Mouse (Mus musculus): Measurements from ENCODE around the gene Myo18a. TPM values are rescaled to one million over a fixed set of nuclear protein-coding genes. Genes with fewer than 3 reads are reported as not detected.

Myo18a gene
- polyA plus RNA-seq, 2 experiments: 42.9 to 43.5 TPM

DNA sequence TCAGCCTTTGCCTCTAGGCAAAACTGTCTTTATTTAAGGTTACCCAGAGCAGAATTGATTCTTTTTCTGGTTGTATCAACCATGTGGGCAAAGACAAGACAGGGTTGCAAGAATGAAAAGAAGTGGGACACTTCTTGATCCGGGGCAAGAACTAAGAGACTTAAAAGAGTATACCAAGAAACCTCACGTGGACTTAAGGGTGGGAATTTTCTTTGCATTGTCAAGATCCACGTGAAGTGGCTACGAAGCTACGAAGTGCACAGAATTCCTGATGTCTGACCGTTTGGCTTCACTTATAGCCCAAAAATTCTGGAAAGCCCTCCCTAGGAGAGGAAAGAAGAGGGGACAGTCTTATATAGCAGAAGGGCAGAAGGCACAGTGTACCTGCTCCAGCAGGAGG is 130.2 kb downstream of the Myo18a start:
- Histone ChIP-seq H3K27ac (replicated peaks; ENCODE audit: low read depth, low read length) (0 out of 2 replicates have a peak overlapping the region, but pooled peaks have one; percentile 22), H3K4me2 (replicated peaks; ENCODE audit: low read depth, low read length, severe bottlenecking) (no peak overlapping the region)
- WGBS: 41% methylated on average over 6 of the region's 6 CpGs

DNA sequence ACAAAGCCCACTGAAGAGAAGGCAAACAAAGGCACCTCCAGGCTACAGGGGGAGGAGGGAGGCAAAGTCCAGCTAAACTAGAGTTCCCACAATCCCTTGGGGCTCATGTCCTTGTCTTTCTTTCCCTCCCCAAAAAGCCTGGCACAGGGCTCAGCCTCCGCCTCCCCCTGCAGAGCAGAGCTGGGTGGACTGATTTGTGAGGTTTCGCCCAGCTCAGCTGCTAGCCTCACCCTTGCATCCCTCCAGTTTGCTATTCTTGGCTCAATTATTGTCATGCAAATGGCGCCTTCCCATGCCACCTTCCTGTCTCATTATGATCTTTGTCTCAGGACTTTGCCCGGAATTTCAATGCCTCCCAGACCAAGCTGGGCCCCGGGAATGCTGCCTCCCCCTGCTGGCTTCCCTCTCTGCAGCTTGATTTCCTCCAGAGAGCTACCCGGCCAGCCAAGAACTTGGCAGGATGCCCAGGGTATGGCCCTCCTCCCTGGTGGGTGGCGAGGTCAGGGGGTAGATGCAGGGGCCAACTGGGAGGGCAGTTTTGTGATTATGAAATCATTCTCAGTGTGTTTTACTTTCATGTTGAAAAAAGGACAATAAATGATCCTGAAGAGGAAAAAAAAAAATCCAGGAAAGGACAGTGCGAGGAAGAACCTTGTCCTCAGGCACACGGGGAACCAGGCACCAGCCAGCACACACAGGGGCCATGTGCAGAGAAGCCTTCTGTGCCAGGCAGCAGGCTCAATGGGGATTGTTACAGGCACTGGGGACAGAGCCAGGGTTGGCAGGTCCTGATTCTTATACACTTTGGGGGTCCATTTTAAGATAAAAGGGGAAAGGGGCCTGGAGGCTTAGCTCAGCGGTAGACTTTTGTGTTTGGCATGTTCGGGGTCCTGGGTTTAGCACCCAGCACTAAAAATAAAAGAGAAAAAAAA is 131.0 kb downstream of the Myo18a start, which contains the start of gene Pipox:
Pipox (minus strand) TSS at position 310 of the 932 bp plus-strand sequence.
- Histone ChIP-seq H3K27me3 (ENCODE audit: control insufficient read depth, insufficient read depth, low read length) (peaks cover 23% of the 10 kb centered on the region; the same call in 1 of the 2 replicates), H3K4me3 (replicated peaks; ENCODE audit: low read length) (no peak within 1 kb of the TSS), H3K4me1 (ENCODE audit: control insufficient read depth, insufficient read depth, low read length) (peaks cover 13% of the 10 kb centered on the region), H3K36me3 (ENCODE audit: control insufficient read depth, insufficient read depth, low read length) (no peaks in the 10 kb centered on the region), H3K27ac (replicated peaks; ENCODE audit: low read depth, low read length) (0 out of 2 replicates have a peak within 1 kb of the TSS, but pooled peaks have one; percentile 22), H3K9ac (ENCODE audit: low read depth, low read length, severe bottlenecking) (no peak within 1 kb of the TSS), H3K4me2 (replicated peaks; ENCODE audit: low read depth, low read length, severe bottlenecking) (0 out of 2 replicates have a peak within 1 kb of the TSS, but pooled peaks have one; percentile 11), H3K9me3 (ENCODE audit: control insufficient read depth, low read length) (no peaks in the 10 kb centered on the region)
- no peak for TF ChIP-seq POLR2A (IDR thresholded peaks at IDR 0.05; ENCODE audit: borderline replicate concordance, extremely low read depth, insufficient read depth, insufficient read length)
- ATAC-seq (ENCODE audit: low FRiP score, low read depth): peak; percentile 65
- 15% methylated on average over 11 of the region's 11 CpGs for WGBS
- DNase-seq (ENCODE audit: low spot score): peak; percentile 74

More for the DNA sequence above, 130.2 kb downstream of the Myo18a start:
- no peak overlapping the region for H3K9ac ChIP-seq (ENCODE audit: low read depth, low read length, severe bottlenecking)
- no peak for TF ChIP-seq POLR2A (IDR thresholded peaks at IDR 0.05; ENCODE audit: borderline replicate concordance, extremely low read depth, insufficient read depth, insufficient read length)
- no peak overlapping the region for H3K4me3 ChIP-seq (replicated peaks; ENCODE audit: low read length)
- H3K27me3 ChIP-seq (ENCODE audit: control insufficient read depth, insufficient read depth, low read length): peaks cover 18% of the 10 kb centered on the region; the same call in 1 of the 2 replicates
- ATAC-seq (ENCODE audit: low FRiP score, low read depth) (no peak), DNase-seq (ENCODE audit: low spot score) (no peak)
- H3K4me1 ChIP-seq (ENCODE audit: control insufficient read depth, insufficient read depth, low read length): peaks cover 13% of the 10 kb centered on the region
- H3K9me3 ChIP-seq (ENCODE audit: control insufficient read depth, low read length): no peaks in the 10 kb centered on the region
- H3K36me3 ChIP-seq (ENCODE audit: control insufficient read depth, insufficient read depth, low read length): no peaks in the 10 kb centered on the region

DNA sequence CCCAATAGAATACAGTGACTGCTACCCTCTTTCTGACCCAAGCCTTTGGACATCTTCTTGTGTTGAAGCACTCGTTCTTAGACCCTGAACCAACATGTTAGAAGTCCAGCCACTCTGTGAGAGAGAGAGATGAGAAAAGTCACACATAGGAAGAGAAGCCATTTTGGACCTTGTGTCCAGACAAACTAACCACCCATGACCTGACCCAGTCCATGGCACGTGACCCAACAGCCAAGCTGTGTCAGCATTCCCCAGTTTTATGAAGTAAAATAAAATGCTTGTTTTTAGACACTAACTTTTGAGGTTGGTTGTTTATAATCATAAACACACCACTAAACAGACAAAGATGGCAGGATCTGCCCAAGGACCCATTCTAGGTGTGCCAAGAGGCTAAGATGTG is 131.9 kb downstream of the Myo18a start:
- Histone ChIP-seq H3K4me2 (replicated peaks; ENCODE audit: low read depth, low read length, severe bottlenecking) (no peak overlapping the region), H3K27me3 (ENCODE audit: control insufficient read depth, insufficient read depth, low read length) (peaks cover 23% of the 10 kb centered on the region; the same call in 1 of the 2 replicates), H3K4me3 (replicated peaks; ENCODE audit: low read length) (no peak overlapping the region), H3K9ac (ENCODE audit: low read depth, low read length, severe bottlenecking) (no peak overlapping the region), H3K27ac (replicated peaks; ENCODE audit: low read depth, low read length) (no peak overlapping the region), H3K36me3 (ENCODE audit: control insufficient read depth, insufficient read depth, low read length) (no peaks in the 10 kb centered on the region), H3K4me1 (ENCODE audit: control insufficient read depth, insufficient read depth, low read length) (peaks cover 13% of the 10 kb centered on the region), H3K9me3 (ENCODE audit: control insufficient read depth, low read length) (no peaks in the 10 kb centered on the region)
- no peak for ATAC-seq (ENCODE audit: low FRiP score, low read depth)
- TF ChIP-seq POLR2A (IDR thresholded peaks at IDR 0.05; ENCODE audit: borderline replicate concordance, extremely low read depth, insufficient read depth, insufficient read length): no peak
- 72% methylated on average over 2 of the region's 2 CpGs for WGBS
- no peak for DNase-seq (ENCODE audit: low spot score)

DNA sequence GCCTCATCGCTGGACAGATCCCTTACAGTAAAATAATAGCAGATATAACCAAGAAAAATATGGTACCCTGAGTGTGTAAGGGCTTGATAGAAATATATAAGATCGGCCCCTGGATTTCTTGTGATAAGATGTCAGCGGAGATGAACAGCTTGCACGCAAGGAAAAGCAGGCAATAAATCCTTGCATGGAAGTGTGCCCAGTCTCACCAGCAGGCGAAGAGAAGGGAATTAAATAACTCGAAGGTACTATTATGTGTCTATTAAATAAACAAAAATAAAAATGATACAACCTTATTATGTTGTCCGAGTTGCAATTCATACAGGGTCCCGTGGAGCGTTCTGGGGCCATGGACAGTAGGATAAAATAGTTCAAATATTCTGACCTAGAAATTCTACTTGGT is 133.0 kb downstream of the Myo18a start:
- no peak overlapping the region for H3K9ac ChIP-seq (ENCODE audit: low read depth, low read length, severe bottlenecking)
- ATAC-seq (ENCODE audit: low FRiP score, low read depth) (no peak), DNase-seq (ENCODE audit: low spot score) (no peak)
- no peaks in the 10 kb centered on the region for H3K9me3 ChIP-seq (ENCODE audit: control insufficient read depth, low read length)
- peaks cover 13% of the 10 kb centered on the region for H3K4me1 ChIP-seq (ENCODE audit: control insufficient read depth, insufficient read depth, low read length)
- H3K4me2 ChIP-seq (replicated peaks; ENCODE audit: low read depth, low read length, severe bottlenecking): no peak overlapping the region
- H3K27ac ChIP-seq (replicated peaks; ENCODE audit: low read depth, low read length): no peak overlapping the region
- no peaks in the 10 kb centered on the region for H3K36me3 ChIP-seq (ENCODE audit: control insufficient read depth, insufficient read depth, low read length)
- WGBS: 76% methylated on average over 9 of the region's 9 CpGs
- no peak overlapping the region for H3K4me3 ChIP-seq (replicated peaks; ENCODE audit: low read length)
- H3K27me3 ChIP-seq (ENCODE audit: control insufficient read depth, insufficient read depth, low read length): peaks cover 23% of the 10 kb centered on the region; the same call in 1 of the 2 replicates
- no peak for TF ChIP-seq POLR2A (IDR thresholded peaks at IDR 0.05; ENCODE audit: borderline replicate concordance, extremely low read depth, insufficient read depth, insufficient read length)

DNA sequence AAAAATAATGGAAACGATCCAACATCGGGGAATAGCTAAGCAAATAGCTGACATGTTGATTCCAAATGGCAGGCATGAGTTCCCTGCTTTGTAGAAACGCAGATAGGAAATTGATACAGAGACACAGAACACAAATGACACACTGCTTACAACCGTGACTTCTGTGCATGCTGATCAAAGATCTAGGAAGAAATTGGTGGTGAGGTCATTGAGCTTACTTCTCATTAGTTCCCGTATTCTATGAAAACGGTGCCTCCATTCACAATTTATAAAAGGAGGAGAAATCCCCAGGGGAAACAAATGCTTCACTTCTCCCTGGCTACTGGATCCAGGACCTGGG is 133.4 kb downstream of the Myo18a start:
- H3K36me3 ChIP-seq (ENCODE audit: control insufficient read depth, insufficient read depth, low read length): no peaks in the 10 kb centered on the region
- H3K4me1 ChIP-seq (ENCODE audit: control insufficient read depth, insufficient read depth, low read length): peaks cover 14% of the 10 kb centered on the region
- no peak overlapping the region for H3K4me3 ChIP-seq (replicated peaks; ENCODE audit: low read length)
- H3K27ac ChIP-seq (replicated peaks; ENCODE audit: low read depth, low read length): no peak overlapping the region
- H3K27me3 ChIP-seq (ENCODE audit: control insufficient read depth, insufficient read depth, low read length): peaks cover 23% of the 10 kb centered on the region; the same call in 1 of the 2 replicates
- TF ChIP-seq POLR2A (IDR thresholded peaks at IDR 0.05; ENCODE audit: borderline replicate concordance, extremely low read depth, insufficient read depth, insufficient read length): no peak
- 44% methylated on average over 6 of the region's 6 CpGs for WGBS
- H3K4me2 ChIP-seq (replicated peaks; ENCODE audit: low read depth, low read length, severe bottlenecking): peak overlapping the region; percentile 4; the same call in 1 of the 2 replicates
- no peaks in the 10 kb centered on the region for H3K9me3 ChIP-seq (ENCODE audit: control insufficient read depth, low read length)
- DNase-seq (ENCODE audit: low spot score): no peak
- ATAC-seq (ENCODE audit: low FRiP score, low read depth): no peak
- H3K9ac ChIP-seq (ENCODE audit: low read depth, low read length, severe bottlenecking): no peak overlapping the region
